ENCODE assay signal across 10 mouse cellular contexts in genomic region chr4:141394751-141395150, GRCm38 (mm10). TPM values are rescaled to one million over a fixed set of nuclear protein-coding genes. Genes with fewer than 3 reads are reported as not detected.
DNase-seq lines count a peak whose midpoint lies in the region; ATAC-seq lines count a peak whose summit lies in the region.
"Had no signal": no experiment of that assay in that cellular context is flagged by ENCODE, and none has a peak within 500 bp of the region (broad histone marks: within the 10 kb centered on the region; RNA-seq: fewer than 3 reads in every experiment).

No protein-coding gene starts in this region.

- no peak overlapping the region for H3K9ac ChIP-seq in hindbrain, embryonic 12.5 days
- H3K9ac ChIP-seq in hindbrain, embryonic 11.5 days (ENCODE audit: low read depth, low read length) = no peak overlapping the region

- ATAC-seq in hindbrain, embryonic 12.5 days (ENCODE audit: low FRiP score) = no peak
- ATAC-seq in hindbrain, embryonic 11.5 days (ENCODE audit: low FRiP score) = no peak

- DNase-seq in hindbrain, embryonic 11.5 days (ENCODE audit: low spot score) = no peak
- peak; percentile 51 for DNase-seq in thymus, postnatal 4 days
- DNase-seq in thymus, postnatal 36 days = no peak
- peak; percentile 53 to 64 for DNase-seq in kidney, postnatal 4 days
- no peak for DNase-seq in cerebellum, postnatal 10 days
- DNase-seq in cerebellum, postnatal 14 days = no peak
- no peak for DNase-seq in left cerebral cortex, postnatal 36 days (ENCODE audit: low spot score in 2 of 2)

- peaks cover 32% of the 10 kb centered on the region for H3K27me3 ChIP-seq in hindbrain, embryonic 12.5 days
- H3K27me3 ChIP-seq in hindbrain, embryonic 11.5 days (ENCODE audit: control insufficient read depth, insufficient read depth, low read length) = no peaks in the 10 kb centered on the region

- peak overlapping the region; percentile 17; the same call in 1 of the 2 replicates for H3K4me2 ChIP-seq in hindbrain, embryonic 12.5 days (replicated peaks)
- no peak overlapping the region for H3K4me2 ChIP-seq in hindbrain, embryonic 11.5 days (replicated peaks; ENCODE audit: low read depth, low read length)

- intact Hi-C loops in left cerebral cortex, postnatal 36 days (cut with DNase I) = no loop called here

- no peak overlapping the region for H3K27ac ChIP-seq in hindbrain, embryonic 12.5 days
- no peak overlapping the region for H3K27ac ChIP-seq in hindbrain, embryonic 11.5 days (ENCODE audit: low read depth, low read length)

- H3K4me3 ChIP-seq in hindbrain, embryonic 12.5 days = no peak overlapping the region
- H3K4me3 ChIP-seq in hindbrain, embryonic 11.5 days (ENCODE audit: low read depth, low read length) = no peak overlapping the region

- H3K9me3 ChIP-seq in hindbrain, embryonic 12.5 days (replicated peaks) = no peaks in the 10 kb centered on the region
- no peaks in the 10 kb centered on the region for H3K9me3 ChIP-seq in hindbrain, embryonic 11.5 days (ENCODE audit: control insufficient read depth, low read length)

- H3K4me1 ChIP-seq in hindbrain, embryonic 12.5 days = peaks cover 6% of the 10 kb centered on the region
- H3K4me1 ChIP-seq in hindbrain, embryonic 11.5 days (replicated peaks; ENCODE audit: control insufficient read depth, insufficient read depth, low read length) = no peaks in the 10 kb centered on the region

- 16% methylated on average over 16 of the region's 16 CpGs for WGBS in hindbrain, embryonic 12.5 days
- 18% methylated on average over 16 of the region's 16 CpGs for WGBS in hindbrain, embryonic 11.5 days

- no peaks in the 10 kb centered on the region for H3K36me3 ChIP-seq in hindbrain, embryonic 12.5 days
- no peaks in the 10 kb centered on the region for H3K36me3 ChIP-seq in hindbrain, embryonic 11.5 days (ENCODE audit: control insufficient read depth, insufficient read depth, low read length)

RNA-seq across cellular contexts. Expression of gene Clcnka, which starts 3.8 kb away (rescaled TPM):
- 0.66 and 1.3 TPM in 2 replicates for polyA plus RNA-seq in hindbrain, embryonic 12.5 days (2016; fragmentation: Nextera tagmentation; extraction: Ambion mirVana)
- 0.22 and 0.33 TPM in 2 replicates for polyA plus RNA-seq in hindbrain, embryonic 11.5 days (2014; fragmentation: Nextera tagmentation; extraction: Ambion mirVana)
- not detected for total RNA-seq in left cerebral cortex, postnatal 36 days (2021)
- polyA plus RNA-seq: large intestine, adult 2 months had no signal

RNA-seq across cellular contexts. Expression of gene Clcnkb, which starts 21.1 kb away (rescaled TPM):
- polyA plus RNA-seq in hindbrain, embryonic 12.5 days (2016; fragmentation: Nextera tagmentation; extraction: Ambion mirVana) = not detected in 2 replicates
- polyA plus RNA-seq in hindbrain, embryonic 11.5 days (2014; fragmentation: Nextera tagmentation; extraction: Ambion mirVana) = not detected in 2 replicates
- total RNA-seq in left cerebral cortex, postnatal 36 days (2021) = under 1 TPM in 1 of 2 experiments, not detected in 1; 0.84 TPM
- polyA plus RNA-seq: large intestine, adult 2 months had no signal

RNA-seq across cellular contexts. Expression of gene Hspb7, which starts 25.8 kb away (rescaled TPM):
- polyA plus RNA-seq in hindbrain, embryonic 12.5 days (2016; fragmentation: Nextera tagmentation; extraction: Ambion mirVana) = 0.10 TPM in 1 of 2 replicates, not detected in the other
- polyA plus RNA-seq in hindbrain, embryonic 11.5 days (2014; fragmentation: Nextera tagmentation; extraction: Ambion mirVana) = not detected in 2 replicates
- total RNA-seq in left cerebral cortex, postnatal 36 days (2021) = under 1 TPM; 0.18 to 0.47 TPM
- total RNA-seq: ES-E14 had no signal

RNA-seq across cellular contexts. Expression of gene Fam131c, which starts 26.7 kb away (rescaled TPM):
- polyA plus RNA-seq in hindbrain, embryonic 12.5 days (2016; fragmentation: Nextera tagmentation; extraction: Ambion mirVana) = 2.3 and 2.5 TPM in 2 replicates
- polyA plus RNA-seq in hindbrain, embryonic 11.5 days (2014; fragmentation: Nextera tagmentation; extraction: Ambion mirVana) = 0.69 and 0.91 TPM in 2 replicates
- total RNA-seq in left cerebral cortex, postnatal 36 days (2021) = 1 to 10 TPM; 3.1 TPM

RNA-seq across cellular contexts. Expression of gene Srarp, which starts 41.2 kb away (rescaled TPM):
- polyA plus RNA-seq in hindbrain, embryonic 12.5 days (2016; fragmentation: Nextera tagmentation; extraction: Ambion mirVana) = not detected in 2 replicates
- not detected in 2 replicates for polyA plus RNA-seq in hindbrain, embryonic 11.5 days (2014; fragmentation: Nextera tagmentation; extraction: Ambion mirVana)
- 1 to 10 TPM; 4.2 to 5.2 TPM for total RNA-seq in left cerebral cortex, postnatal 36 days (2021)
- total RNA-seq: ES-E14 had no signal

Comparison
In these comparisons a context has a peak if more than half of its experiments do, and no peak if none do; other contexts are left out.
1. DNase-seq: peak in thymus, postnatal 4 days (single experiment) and kidney, postnatal 4 days (2 of 2); none in hindbrain, embryonic 11.5 days (single experiment), thymus, postnatal 36 days (0 of 2), cerebellum, postnatal 10 days (0 of 2), cerebellum, postnatal 14 days (0 of 2) and left cerebral cortex, postnatal 36 days (0 of 2).